Mouse (Mus musculus) adrenal gland, adult 18-20 months (tissue): ENCODE data around the gene Hps1. TPM values are rescaled to one million over a fixed set of nuclear protein-coding genes. Genes with fewer than 3 reads are reported as not detected.
"Not testable (repeated sequence)": the region's sequence is repeated elsewhere in the genome, so short reads cannot be mapped to it uniquely, and the experiment has no call there.

Source experiments
- DNase-seq, 2 experiments: peaks; one replicate each; pipeline ENCODE4 v3.0.0; 2021 to 2022; ENCODE audit warnings: low spot score in 2 of 2
- long read RNA-seq, 2 experiments: library from polyadenylated mRNA; stranded (forward); transcript quantifications; one replicate each; pipeline ENCODE4 v2.0.0; 2021
- total RNA-seq, 2 experiments: library from RNA; stranded (reverse); gene quantifications; 1 replicate in 1 of 2; 2 replicates in 1 of 2; pipeline ENCODE4 v1.2.3; 2021

Gene Hps1
- 10 to 100 TPM; 19.7 to 26.3 TPM for total RNA-seq
- long read RNA-seq, experiment 1, full-length matches to known transcripts = 17 of 31 reads
- long read RNA-seq, experiment 1, partial matches to known transcripts = 5 of 31 reads
- long read RNA-seq, experiment 1, other reads (novel, unspliced or antisense) = 9 of 31 reads
- long read RNA-seq, experiment 2, transcript Hps1-208 (20 exons, 2,847 nt) = major isoform, 6 of 26 reads
- long read RNA-seq, experiment 2, partial matches to known transcripts = 15 of 26 reads
- long read RNA-seq, experiment 2, other reads (novel, unspliced or antisense) = 4 of 26 reads

DNA sequence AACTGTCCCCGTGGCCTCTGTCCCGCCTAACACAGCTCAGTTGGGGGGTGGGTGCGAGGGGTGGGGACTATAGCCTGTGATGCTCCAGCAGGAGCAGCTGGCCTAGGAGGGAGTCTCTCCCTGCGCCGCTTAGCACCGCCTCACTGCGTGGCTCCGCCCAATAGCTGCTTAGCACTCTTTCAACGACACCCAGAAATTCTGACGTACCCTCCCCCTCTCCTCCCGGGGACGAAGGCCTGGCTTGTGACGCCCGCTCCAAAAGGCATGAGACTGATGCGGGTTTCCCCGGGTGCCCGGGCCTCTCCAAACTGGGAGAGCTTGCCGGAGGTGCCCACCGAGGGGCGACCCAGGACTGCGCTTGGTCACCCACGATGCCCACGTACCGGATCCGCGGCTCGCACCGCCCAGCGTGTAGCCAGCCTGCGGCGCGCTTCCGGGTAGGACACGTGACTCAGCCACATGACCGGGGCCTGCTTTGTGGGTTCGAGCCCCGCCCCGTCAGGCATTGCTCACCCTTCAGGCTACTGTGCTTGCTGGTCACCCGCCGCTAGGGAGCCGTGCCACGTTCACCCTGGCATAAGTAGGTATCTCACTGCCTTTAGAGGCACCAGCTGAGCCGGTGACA lies at the start of gene Hps1:
TSS of gene Hps1 (minus strand) at position 448 of the 625 bp plus-strand sequence.
- DNase-seq = peak; percentile 84 to 86

GRCm38 (mm10) chr19:42829196-42829595 lies 49.4 kb upstream of the Hps1 start:
- DNase-seq = no peak

- DNase-seq = no peak
These were observed 48.1 kb upstream of the Hps1 start for GRCm38 (mm10) chr19:42827843-42828242.

- no peak for DNase-seq
These were observed 40.3 kb upstream of the Hps1 start for GRCm38 (mm10) chr19:42820109-42820508.

DNA sequence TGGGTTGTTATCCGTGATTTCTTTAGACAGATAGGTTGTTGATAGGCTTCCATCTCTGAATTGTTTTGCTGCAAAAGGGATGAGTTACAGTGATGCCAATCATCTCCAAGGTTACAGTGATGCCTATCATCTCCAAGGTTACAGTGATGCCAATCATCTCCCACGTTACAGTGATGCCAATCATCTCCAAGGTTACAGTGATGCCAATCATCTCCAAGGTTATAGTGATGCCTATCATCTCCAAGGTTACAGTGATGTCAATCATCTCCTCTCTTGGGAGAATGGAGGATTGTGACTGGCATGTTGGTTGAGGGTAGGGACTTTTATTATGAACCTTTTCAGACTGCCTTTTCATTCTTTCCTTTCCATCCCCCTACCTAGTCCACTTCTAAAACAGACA lies 38.0 kb upstream of the Hps1 start:
- no peak for DNase-seq

GRCm38 (mm10) chr19:42816261-42816660 lies 36.5 kb upstream of the Hps1 start:
- no peak for DNase-seq

GRCm38 (mm10) chr19:42810140-42810539 lies 30.4 kb upstream of the Hps1 start:
- DNase-seq = no peak

GRCm38 (mm10) chr19:42809491-42809890 lies 29.7 kb upstream of the Hps1 start:
- DNase-seq = no peak

GRCm38 (mm10) chr19:42797866-42798265 lies 18.1 kb upstream of the Hps1 start:
- DNase-seq = no peak

GRCm38 (mm10) chr19:42795801-42796200 lies 16.0 kb upstream of the Hps1 start:
- DNase-seq = no peak

DNA sequence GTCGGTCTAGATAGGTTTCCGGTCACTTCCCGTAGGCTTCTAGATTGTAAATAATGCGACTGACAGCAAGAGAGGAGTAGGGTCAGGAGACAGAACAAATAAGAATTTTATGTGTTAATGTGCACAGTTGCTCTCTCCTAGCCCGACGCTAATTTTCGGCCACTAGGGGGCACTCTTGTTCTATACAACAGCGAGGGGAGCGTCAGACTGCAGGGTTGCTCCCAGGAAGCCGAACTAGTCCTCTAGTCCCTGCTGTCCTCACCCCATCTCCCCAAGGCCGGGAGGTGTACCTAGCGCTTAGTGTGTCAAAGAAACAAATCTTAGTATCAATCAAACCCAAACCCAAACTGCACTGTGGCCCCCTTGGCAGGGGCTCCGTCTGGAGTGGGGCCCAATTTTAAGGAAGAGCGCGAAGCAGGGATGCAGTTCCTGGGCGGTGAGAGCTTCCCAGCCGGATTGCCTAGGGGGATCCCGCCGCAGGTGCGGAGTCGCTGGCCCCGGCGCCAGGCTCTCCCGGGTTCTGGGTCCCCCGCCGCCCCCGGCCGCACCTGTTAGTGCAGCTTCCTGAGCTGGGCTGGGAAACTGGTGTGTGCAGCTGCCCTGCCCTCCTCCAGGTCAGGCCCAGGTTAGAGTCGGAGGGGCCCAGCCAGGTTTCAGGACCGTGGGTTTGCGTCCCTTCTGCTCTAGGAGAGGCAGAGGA lies 15.3 kb upstream of the Hps1 start:
- peak; percentile 90 for DNase-seq

DNA sequence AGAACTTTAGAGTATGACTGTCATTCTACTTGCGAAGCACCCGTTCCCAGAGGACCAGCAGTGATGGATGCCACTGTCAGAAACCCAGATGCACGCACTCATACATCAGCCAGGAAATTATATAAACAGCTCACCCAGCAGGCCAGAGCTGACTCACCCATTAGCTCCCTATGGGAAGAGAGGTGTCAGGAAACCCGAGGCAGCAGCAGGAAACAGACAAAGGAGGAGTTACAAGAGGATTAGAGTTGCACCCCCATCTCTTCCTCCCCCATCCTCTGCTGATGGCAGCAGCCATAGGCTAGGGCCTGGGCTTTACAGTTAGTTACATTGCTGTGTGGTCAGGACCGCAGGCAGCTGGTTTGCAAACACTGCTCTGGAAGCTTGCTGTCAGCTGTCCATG lies 8.5 kb upstream of the Hps1 start:
- no peak for DNase-seq

DNA sequence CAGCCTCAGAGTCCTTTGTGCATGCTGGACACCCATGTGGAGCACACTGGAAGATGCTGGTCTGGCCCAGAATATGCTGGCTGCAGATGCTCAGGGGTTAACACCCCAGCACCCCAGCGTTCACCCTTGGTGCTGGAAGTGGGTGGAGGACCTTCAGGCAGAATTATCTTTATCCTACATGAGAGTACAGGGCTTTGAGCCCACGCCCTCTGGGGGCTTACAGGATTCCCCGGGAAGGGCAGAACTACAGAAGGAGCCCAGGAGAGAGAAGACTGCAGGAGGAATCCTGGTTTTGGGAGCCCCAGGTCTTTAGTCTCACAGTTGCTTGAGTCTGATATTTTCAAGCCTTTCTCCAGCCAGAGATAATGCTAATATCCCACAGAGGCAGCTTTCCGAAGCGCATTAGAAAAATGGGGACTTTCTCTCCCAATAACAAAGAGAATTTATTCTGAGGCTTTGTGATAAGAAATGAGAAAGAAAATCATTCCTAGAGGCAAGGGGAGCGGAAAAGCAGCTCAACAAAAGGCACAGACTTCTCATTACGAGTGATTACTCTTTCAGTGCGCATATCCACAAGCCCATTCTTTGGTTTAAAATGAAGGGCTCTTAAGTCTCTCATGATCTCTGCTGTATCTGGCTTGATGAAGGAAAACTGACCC lies 5.9 kb upstream of the Hps1 start:
- DNase-seq = no peak

DNA sequence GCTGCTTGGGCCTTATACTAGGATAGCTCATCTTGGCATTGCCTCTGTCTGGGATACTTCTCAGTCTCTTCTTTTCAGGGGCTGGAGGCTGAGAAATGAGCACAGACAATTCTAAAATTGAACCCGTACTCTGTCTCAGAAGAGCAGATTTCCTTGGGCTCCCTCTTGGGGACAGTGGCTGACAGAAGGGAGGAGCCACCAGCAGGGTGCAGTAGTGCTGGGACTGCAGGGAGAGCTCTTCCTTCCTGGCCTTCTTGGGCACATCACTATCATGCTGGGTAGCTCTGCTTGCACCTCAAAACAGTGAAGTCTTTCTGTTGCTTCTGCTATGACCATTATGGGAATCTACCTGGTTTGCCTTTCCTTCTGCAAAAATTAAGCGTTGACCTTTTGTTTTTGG lies 5.4 kb upstream of the Hps1 start:
- no peak for DNase-seq

DNA sequence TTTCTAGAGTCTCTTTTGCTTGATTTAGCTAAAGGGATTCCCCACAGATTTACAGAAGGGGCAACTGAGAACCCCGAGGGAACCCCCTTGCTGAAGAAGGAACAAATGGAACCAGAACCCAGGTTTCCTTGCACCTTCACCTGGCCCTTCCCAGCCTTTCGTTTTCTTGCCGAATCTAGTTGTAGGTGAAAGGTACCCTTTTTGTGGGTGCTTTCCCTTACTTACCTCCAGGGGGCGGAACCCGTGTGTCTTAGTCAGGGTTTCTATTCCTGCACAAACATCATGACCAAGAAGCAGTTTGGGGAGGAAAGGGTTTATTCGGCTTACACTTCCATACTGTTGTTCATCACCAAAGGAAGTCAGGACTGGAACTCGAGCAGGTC lies 369 bp upstream of the Hps1 start:
- not testable (repeated sequence) for DNase-seq

- DNase-seq = peak in 1 of 2 experiments; percentile 63
These were observed 2.0 kb downstream of the Hps1 start for GRCm38 (mm10) chr19:42777801-42778200.

GRCm38 (mm10) chr19:42776813-42777212 lies 3.0 kb downstream of the Hps1 start:
- no peak for DNase-seq

- peak in 1 of 2 experiments; percentile 39 for DNase-seq
These were observed 9.5 kb downstream of the Hps1 start for GRCm38 (mm10) chr19:42770141-42770872.

- no peak for DNase-seq
These were observed 10.1 kb downstream of the Hps1 start for GRCm38 (mm10) chr19:42769648-42770047.

GRCm38 (mm10) chr19:42767361-42767760 lies 12.4 kb downstream of the Hps1 start:
- no peak for DNase-seq

DNA sequence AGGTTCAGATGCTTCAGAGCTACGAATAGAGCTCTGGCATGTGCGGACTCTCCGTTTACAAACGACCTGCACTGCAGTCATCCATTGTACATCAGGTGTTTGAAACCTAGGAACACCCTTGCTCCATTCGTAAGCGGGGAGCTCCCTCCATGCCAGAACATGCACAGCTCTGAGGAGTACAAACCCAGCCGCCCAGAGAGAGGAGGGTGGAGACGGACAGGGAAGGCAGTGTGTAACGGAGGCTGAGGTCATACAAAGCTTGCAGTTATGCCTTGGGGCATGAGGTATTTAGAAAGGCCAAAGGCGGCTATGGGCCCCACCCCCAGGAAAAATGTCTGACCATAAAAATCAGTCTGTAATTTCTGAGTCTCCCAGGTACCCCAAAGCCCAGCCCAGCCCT lies 15.4 kb downstream of the Hps1 start:
- DNase-seq = no peak
